25 mouse cellular contexts compared by ENCODE assay signal in genomic region chr13:40135670-40136069, GRCm38 (mm10).
A peak's percentile ranks its signal among the peaks of the same experiment; 100 is the strongest.
DNase-seq lines count a peak whose midpoint lies in the region; ATAC-seq and TF ChIP-seq lines count a peak whose summit lies in the region.
"Had no signal": no experiment of that assay in that cellular context is flagged by ENCODE, and none has a peak within 500 bp of the region (broad histone marks: within the 10 kb centered on the region; RNA-seq: fewer than 3 reads in every experiment).

No protein-coding gene starts in this region.

- H3K36me3 ChIP-seq in lung, embryonic 14.5 days (ENCODE audit: insufficient read depth) = no peaks in the 10 kb centered on the region
- no peaks in the 10 kb centered on the region for H3K36me3 ChIP-seq in lung, postnatal 0 days (ENCODE audit: insufficient read depth, low read length)
- no peaks in the 10 kb centered on the region for H3K36me3 ChIP-seq in limb, embryonic 12.5 days
- H3K36me3 ChIP-seq: hindbrain, embryonic 10.5 days; limb, embryonic 15.5 days; lung, embryonic 15.5 days; midbrain, embryonic 10.5 days had no signal

- no peak for ATAC-seq in lung, embryonic 14.5 days (ENCODE audit: insufficient read depth)
- ATAC-seq in lung, postnatal 0 days = no peak
- no peak for ATAC-seq in limb, embryonic 12.5 days (ENCODE audit: insufficient number of reproducible peaks, insufficient read depth, low FRiP score, low TSS enrichment, low read depth)
- ATAC-seq: forebrain, postnatal 0 days; hindbrain, embryonic 16.5 days had no signal

- H3K4me1 ChIP-seq in lung, embryonic 14.5 days (ENCODE audit: insufficient read depth) = no peaks in the 10 kb centered on the region
- H3K4me1 ChIP-seq in lung, postnatal 0 days (ENCODE audit: insufficient read depth, low read depth, low read length) = no peaks in the 10 kb centered on the region
- 0 out of 2 replicates have a peak, but pooled peaks cover 7% of the 10 kb centered on the region for H3K4me1 ChIP-seq in limb, embryonic 12.5 days (replicated peaks)
- H3K4me1 ChIP-seq: hindbrain, embryonic 10.5 days; limb, embryonic 15.5 days; midbrain, embryonic 10.5 days had no signal

- TF ChIP-seq CTCF in lung, embryonic 14.5 days (IDR thresholded peaks at IDR 0.05; ENCODE audit: low read depth) = no peak
- TF ChIP-seq CTCF in lung, postnatal 0 days (IDR thresholded peaks at IDR 0.05) = no peak

- no peaks in the 10 kb centered on the region for H3K27me3 ChIP-seq in lung, embryonic 14.5 days (ENCODE audit: insufficient read depth, low read length)
- H3K27me3 ChIP-seq in lung, postnatal 0 days (replicated peaks; ENCODE audit: insufficient read depth, low read length) = no peaks in the 10 kb centered on the region
- 0 out of 2 replicates have a peak, but pooled peaks cover 7% of the 10 kb centered on the region for H3K27me3 ChIP-seq in limb, embryonic 12.5 days
- H3K27me3 ChIP-seq: limb, embryonic 15.5 days; lung, embryonic 15.5 days had no signal

- peak; percentile 4 for DNase-seq in embryo, embryonic 10 days (ENCODE audit: low spot score)
- DNase-seq in embryo, embryonic 10.5 days (ENCODE audit: low spot score) = no peak
- DNase-seq in lung, embryonic 14.5 days = no peak
- DNase-seq in lung, postnatal 0 days (ENCODE audit: low spot score) = no peak
- DNase-seq in adrenal gland, postnatal 25 days = no peak
- DNase-seq in adrenal gland, adult 18-20 months (ENCODE audit: low spot score in 2 of 2) = no peak
- no peak for DNase-seq in frontal cortex, postnatal 14 days (ENCODE audit: low spot score in 2 of 2)
- DNase-seq: adrenal gland, postnatal 36 days; cerebellum, adult 11-12 months; cerebellum, postnatal 10 days; forebrain, postnatal 0 days; gastrocnemius, adult 2 months; kidney, adult 18-20 months; right cerebral cortex, postnatal 4 days had no signal

- H3K9me3 ChIP-seq in lung, embryonic 14.5 days (ENCODE audit: low read depth, low read length) = no peaks in the 10 kb centered on the region
- H3K9me3 ChIP-seq in lung, postnatal 0 days (ENCODE audit: low read length) = no peaks in the 10 kb centered on the region
- H3K9me3 ChIP-seq in limb, embryonic 12.5 days = 0 out of 2 replicates have a peak, but pooled peaks cover 1% of the 10 kb centered on the region
- H3K9me3 ChIP-seq: hindbrain, embryonic 10.5 days; limb, embryonic 15.5 days; lung, embryonic 15.5 days; midbrain, embryonic 10.5 days had no signal

- no peak overlapping the region for H3K27ac ChIP-seq in lung, embryonic 14.5 days (ENCODE audit: low read depth)
- H3K27ac ChIP-seq in lung, postnatal 0 days (ENCODE audit: low read length) = no peak overlapping the region
- no peak overlapping the region for H3K27ac ChIP-seq in limb, embryonic 12.5 days
- H3K27ac ChIP-seq: gastrocnemius, adult 2 months; hindbrain, embryonic 10.5 days; kidney, postnatal 0 days; left cerebral cortex, adult 2 months; limb, embryonic 15.5 days; liver, embryonic 14.5 days; lung, embryonic 15.5 days; macrophage; midbrain, embryonic 10.5 days had no signal

- 0 out of 2 replicates have a peak overlapping the region, but pooled peaks have one; percentile 5 for H3K4me2 ChIP-seq in lung, embryonic 14.5 days
- no peak overlapping the region for H3K4me2 ChIP-seq in lung, postnatal 0 days (replicated peaks; ENCODE audit: low read depth, low read length)
- peak overlapping the region; percentile 29 for H3K4me2 ChIP-seq in limb, embryonic 12.5 days
- H3K4me2 ChIP-seq: heart, embryonic 11.5 days; limb, embryonic 15.5 days; lung, embryonic 15.5 days had no signal

- 32% methylated on average over 12 of the region's 12 CpGs for WGBS in lung, embryonic 14.5 days
- 39% methylated on average over 12 of the region's 12 CpGs for WGBS in lung, postnatal 0 days
- WGBS in limb, embryonic 12.5 days = 18% methylated on average over 12 of the region's 12 CpGs

- no peak overlapping the region for H3K9ac ChIP-seq in lung, embryonic 14.5 days
- H3K9ac ChIP-seq in lung, postnatal 0 days (replicated peaks; ENCODE audit: low read depth) = no peak overlapping the region
- H3K9ac ChIP-seq in limb, embryonic 12.5 days (replicated peaks) = no peak overlapping the region
- H3K9ac ChIP-seq: forebrain, postnatal 0 days; limb, embryonic 15.5 days; liver, embryonic 14.5 days; lung, embryonic 15.5 days had no signal

- TF ChIP-seq EP300 in lung, postnatal 0 days (IDR thresholded peaks at IDR 0.05) = no peak

- H3K4me3 ChIP-seq in lung, embryonic 14.5 days (ENCODE audit: low read depth, low read length) = no peak overlapping the region
- no peak overlapping the region for H3K4me3 ChIP-seq in lung, postnatal 0 days (ENCODE audit: low read depth, low read length)
- no peak overlapping the region for H3K4me3 ChIP-seq in limb, embryonic 12.5 days (replicated peaks)
- H3K4me3 ChIP-seq: gastrocnemius, adult 2 months; hindbrain, embryonic 10.5 days; left cerebral cortex, adult 2 months; limb, embryonic 15.5 days; lung, embryonic 15.5 days; midbrain, embryonic 10.5 days had no signal
